Mouse (Mus musculus): Measurements from ENCODE around the gene Smarcd1.

DNA sequence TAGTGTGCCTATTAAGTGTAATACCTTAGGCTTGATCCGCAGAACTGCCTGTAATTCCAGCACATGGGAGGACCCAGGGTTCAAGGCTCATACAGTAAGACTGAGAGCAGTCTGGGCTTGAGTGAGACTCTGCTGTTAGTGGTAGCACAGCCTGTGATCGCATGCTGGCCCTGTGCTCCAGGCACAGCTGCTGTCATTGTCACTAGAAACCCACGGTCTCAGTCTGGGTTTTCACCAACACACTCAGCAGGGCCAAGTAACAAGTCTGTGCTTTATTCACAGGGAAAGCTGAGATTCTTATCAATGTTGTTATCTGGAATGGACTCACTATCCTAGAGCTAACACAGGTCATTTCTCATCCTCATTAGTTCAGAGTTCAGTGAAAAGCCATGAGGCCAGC lies 52.3 kb downstream of the Smarcd1 start:
- no peak for TF ChIP-seq CTCF (IDR thresholded peaks at IDR 0.05; ENCODE audit: borderline replicate concordance, extremely low read depth, insufficient read depth, insufficient read length)
- no peak for TF ChIP-seq POLR2A (IDR thresholded peaks at IDR 0.05; ENCODE audit: borderline replicate concordance, extremely low read depth, insufficient read depth, insufficient read length, poor library complexity, severe bottlenecking)
